Mouse (Mus musculus) heart, embryonic 16.5 days (tissue): ENCODE results near the gene Ethe1. TPM values are rescaled to one million over a fixed set of nuclear protein-coding genes. Genes with fewer than 3 reads are reported as not detected.
"Not testable (repeated sequence)": the region's sequence is repeated elsewhere in the genome, so short reads cannot be mapped to it uniquely, and the experiment has no call there.

ENCODE experiments used
- ATAC-seq: fragments of 200-750 bp; cut with Nextera tagmentation; replicated peaks from 2 replicates; pipeline ENCODE4 v1.8.0; 2017; ENCODE audit warnings: moderate number of reproducible peaks; ENCODE audit not compliant: insufficient read depth, low FRiP score; ENCODE audit errors: extremely low read depth
- H3K27ac ChIP-seq: fragments of 300-500 bp; sonication (generic); 2 replicates; pipeline ENCODE4 v1.5.1; 2014; ENCODE audit warnings: mild to moderate bottlenecking, low read length, control low read depth, moderate library complexity
- H3K27me3 ChIP-seq: fragments of 300-500 bp; sonication (generic); 2 replicates; pipeline ENCODE4 v1.6.1; 2014; ENCODE audit warnings: low read length, mixed read lengths; ENCODE audit not compliant: control insufficient read depth, insufficient read depth
- H3K36me3 ChIP-seq: fragments of 300-500 bp; sonication (generic); 2 replicates; pipeline ENCODE4 v1.6.1; 2014; ENCODE audit not compliant: control insufficient read depth, insufficient read depth
- H3K4me1 ChIP-seq: fragments of 300-500 bp; sonication (generic); 2 replicates; pipeline ENCODE4 v1.6.1; 2014; ENCODE audit warnings: low read length, mixed read lengths; ENCODE audit not compliant: control insufficient read depth, insufficient read depth
- H3K4me2 ChIP-seq: fragments of 300-500 bp; sonication (generic); 2 replicates; pipeline ENCODE4 v1.6.1; 2014; ENCODE audit warnings: low read depth, mild to moderate bottlenecking, control low read depth, low read length
- H3K4me3 ChIP-seq: fragments of 300-500 bp; sonication (generic); 2 replicates; pipeline ENCODE4 v1.5.1; 2014; ENCODE audit warnings: mild to moderate bottlenecking, control low read depth, low read length
- H3K9ac ChIP-seq: fragments of 300-500 bp; sonication (generic); 2 replicates; pipeline ENCODE4 v1.6.1; 2014; ENCODE audit warnings: low read length, control low read depth
- H3K9me3 ChIP-seq: fragments of 300-500 bp; sonication (generic); replicated peaks from 2 replicates; pipeline ENCODE4 v1.6.1; 2016; ENCODE audit warnings: low read length; ENCODE audit not compliant: control insufficient read depth
- WGBS: fragments of 180-500 bp; shearing (Covaris S2); extraction: QIAGEN DNeasy Blood & Tissue Kit; methylation state at CpG from one replicate; pipeline ENCODE4 v1.1.7; 2014; 5-methylcytosine and 5-hydroxymethylcytosine counted together
- polyA plus RNA-seq: library from polyadenylated mRNA; unstranded; fragments of >200 nt; fragmentation: Nextera tagmentation; extraction: Ambion mirVana; gene quantifications from 2 replicates; pipeline ENCODE4 v1.2.1, GENCODE M21; 2015

The Ethe1 gene
- polyA plus RNA-seq, 1 experiment from 2014 or later: 23.5 TPM

DNA sequence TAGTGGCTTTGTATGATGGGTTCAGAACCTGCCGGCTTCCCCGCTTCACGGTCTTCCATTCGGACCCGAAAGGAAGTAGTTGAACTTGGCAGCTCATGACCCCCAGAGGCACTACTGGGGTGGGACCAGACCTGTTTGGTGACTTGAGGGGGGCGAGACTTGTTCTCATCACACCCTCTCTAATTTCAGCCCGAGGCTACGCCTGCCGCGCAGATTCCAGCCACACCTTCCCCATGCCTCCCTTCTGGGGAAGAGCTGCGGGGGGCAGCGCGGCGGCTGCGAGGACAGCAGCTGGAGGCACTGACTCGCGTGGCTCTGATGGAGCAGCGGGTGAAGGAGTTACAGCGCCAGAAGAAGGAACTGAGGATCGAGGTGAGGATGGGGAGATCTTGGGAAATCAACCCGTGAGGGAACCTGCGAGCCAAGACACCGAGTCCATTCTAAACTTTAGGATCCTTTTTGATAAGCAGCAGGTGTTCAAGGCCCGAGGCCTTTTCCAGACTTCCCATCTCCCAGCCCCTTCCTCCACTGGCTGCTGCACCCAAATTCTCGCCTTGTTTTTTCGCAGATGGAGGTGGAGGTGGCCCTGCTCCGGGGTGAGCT lies 25.1 kb downstream of the Ethe1 start:
- no peak overlapping the region for H3K9ac ChIP-seq

DNA sequence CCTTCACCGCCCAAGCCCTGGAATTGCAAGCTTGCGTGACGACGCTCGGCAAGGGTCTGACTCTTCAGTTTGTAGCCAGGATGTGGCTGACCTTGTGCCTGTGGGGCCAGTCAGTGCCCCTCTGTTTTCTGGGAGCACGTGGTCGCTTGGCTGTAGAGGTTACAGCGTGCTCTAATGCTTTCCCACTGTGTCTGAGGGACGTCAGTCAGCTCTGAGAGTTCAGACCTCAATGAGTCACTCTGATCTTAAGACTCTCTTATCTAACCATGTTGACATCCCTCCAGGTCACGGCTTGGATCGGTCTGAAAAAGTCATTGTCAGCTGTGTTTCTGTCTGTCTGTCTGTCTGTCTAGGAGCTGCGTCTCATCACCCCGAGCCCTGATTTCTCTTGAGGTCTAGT lies 27.5 kb downstream of the Ethe1 start:
- ATAC-seq: no peak
- Histone ChIP-seq H3K4me1 (peaks cover 12% of the 10 kb centered on the region), H3K27ac (no peak overlapping the region), H3K4me2 (no peak overlapping the region), H3K36me3 (no peaks in the 10 kb centered on the region), H3K27me3 (peaks cover 29% of the 10 kb centered on the region), H3K4me3 (no peak overlapping the region), H3K9ac (no peak overlapping the region), H3K9me3 (no peaks in the 10 kb centered on the region)
- WGBS: 64% methylated on average over 13 of the region's 13 CpGs

More for the DNA sequence above, 25.1 kb downstream of the Ethe1 start:
- no peak overlapping the region for H3K27ac ChIP-seq
- peak overlapping the region; percentile 51 for H3K4me2 ChIP-seq
- H3K27me3 ChIP-seq: peaks cover 34% of the 10 kb centered on the region
- WGBS: 6% methylated on average over 27 of the region's 27 CpGs
- H3K4me1 ChIP-seq: peaks cover 12% of the 10 kb centered on the region
- H3K4me3 ChIP-seq: peak overlapping the region; percentile 33
- no peaks in the 10 kb centered on the region for H3K36me3 ChIP-seq
- no peak for ATAC-seq
- H3K9me3 ChIP-seq: no peaks in the 10 kb centered on the region

GRCm38 (mm10) chr7:24617763-24618162 lies 30.4 kb downstream of the Ethe1 start:
- Histone ChIP-seq H3K4me1 (peaks cover under 1% of the 10 kb centered on the region; the same call in 1 of the 2 replicates), H3K27ac (no peak overlapping the region), H3K27me3 (peaks cover 11% of the 10 kb centered on the region), H3K9me3 (peaks cover 5% of the 10 kb centered on the region; the same call in 1 of the 2 replicates), H3K9ac (no peak overlapping the region), H3K4me2 (no peak overlapping the region), H3K36me3 (no peaks in the 10 kb centered on the region), H3K4me3 (no peak overlapping the region)
- WGBS: 63% methylated on average over 8 of the region's 8 CpGs
- no peak for ATAC-seq

GRCm38 (mm10) chr7:24618374-24618773 lies 31.0 kb downstream of the Ethe1 start:
- H3K27ac ChIP-seq, H3K4me3 ChIP-seq, ATAC-seq, H3K4me2 ChIP-seq, H3K9me3 ChIP-seq, H3K9ac ChIP-seq, H3K27me3 ChIP-seq, H3K4me1 ChIP-seq, H3K36me3 ChIP-seq: not testable (repeated sequence)
- WGBS: 84% methylated on average over 8 of the region's 8 CpGs

DNA sequence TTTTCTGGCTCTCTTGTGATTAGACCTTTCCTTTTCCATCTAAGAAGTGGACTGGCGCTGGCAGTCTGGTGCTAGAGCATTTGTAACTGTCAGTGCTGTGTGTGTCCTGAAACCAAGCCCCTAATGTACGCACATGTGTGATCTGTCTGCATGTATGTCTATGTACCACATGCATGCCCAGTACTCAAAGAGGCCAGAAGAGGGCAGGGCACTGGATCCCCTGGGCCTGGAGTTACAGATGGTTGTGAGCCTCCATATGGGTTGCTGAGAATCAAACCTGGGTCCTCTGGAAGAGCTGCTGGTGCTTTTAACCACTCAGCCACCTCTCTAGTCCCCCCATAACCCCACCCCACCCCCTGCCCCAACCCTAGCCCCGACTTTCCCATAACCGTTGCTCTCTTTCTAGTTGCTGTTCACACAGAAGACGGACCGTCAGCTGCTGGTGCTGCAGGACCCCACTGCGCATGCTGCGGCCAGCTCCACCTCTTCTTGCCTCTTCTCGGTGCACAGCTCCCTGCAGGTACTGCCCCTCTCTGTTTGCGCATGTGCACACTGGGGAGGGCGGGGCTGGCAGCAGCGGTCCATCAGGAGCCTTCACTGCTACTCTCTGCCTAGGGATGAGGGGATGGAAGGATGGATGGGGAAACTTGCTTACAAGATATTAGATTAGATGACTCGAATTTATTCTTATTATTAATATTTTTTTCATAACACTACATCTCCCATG lies 32.5 kb downstream of the Ethe1 start:
- H3K27ac ChIP-seq: no peak overlapping the region
- no peaks in the 10 kb centered on the region for H3K4me1 ChIP-seq
- H3K9me3 ChIP-seq: peaks cover 5% of the 10 kb centered on the region; the same call in 1 of the 2 replicates
- ATAC-seq: no peak
- H3K9ac ChIP-seq: no peak overlapping the region
- H3K27me3 ChIP-seq: peaks cover 2% of the 10 kb centered on the region
- no peak overlapping the region for H3K4me3 ChIP-seq
- WGBS: 54% methylated on average over 13 of the region's 13 CpGs
- no peak overlapping the region for H3K4me2 ChIP-seq
- H3K36me3 ChIP-seq: no peaks in the 10 kb centered on the region

DNA sequence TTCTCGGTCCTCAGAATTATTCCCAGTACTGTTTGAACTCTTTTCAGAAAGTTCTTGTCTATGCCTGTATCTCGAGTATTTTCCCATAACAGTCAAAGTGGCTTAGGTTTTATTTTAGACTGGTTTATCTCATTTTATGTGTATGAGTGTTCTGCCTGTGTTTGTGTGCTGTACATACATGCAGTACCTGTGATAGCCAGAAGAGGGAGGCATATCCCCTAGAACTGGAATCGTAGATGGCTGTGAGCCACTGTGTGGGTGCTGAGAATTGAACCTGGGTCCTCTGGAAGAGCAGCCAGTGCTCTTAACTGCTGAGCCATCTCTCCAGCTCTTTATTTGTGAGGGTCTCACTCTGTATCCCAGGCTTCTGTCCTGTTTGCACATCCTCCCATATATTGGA lies 33.9 kb downstream of the Ethe1 start:
- peaks cover 2% of the 10 kb centered on the region for H3K27me3 ChIP-seq
- no peak overlapping the region for H3K27ac ChIP-seq
- no peaks in the 10 kb centered on the region for H3K36me3 ChIP-seq
- no peak overlapping the region for H3K4me3 ChIP-seq
- WGBS: 77% methylated on average over 3 of the region's 3 CpGs
- H3K9me3 ChIP-seq: peaks cover 5% of the 10 kb centered on the region; the same call in 1 of the 2 replicates
- ATAC-seq: no peak
- no peak overlapping the region for H3K4me2 ChIP-seq
- H3K9ac ChIP-seq: no peak overlapping the region
- no peaks in the 10 kb centered on the region for H3K4me1 ChIP-seq

- no peaks in the 10 kb centered on the region for H3K36me3 ChIP-seq
- no peak overlapping the region for H3K4me2 ChIP-seq
- peaks cover 5% of the 10 kb centered on the region; the same call in 1 of the 2 replicates for H3K9me3 ChIP-seq
- H3K4me3 ChIP-seq: no peak overlapping the region
- H3K9ac ChIP-seq: no peak overlapping the region
- no peaks in the 10 kb centered on the region for H3K4me1 ChIP-seq
- ATAC-seq: no peak
- H3K27ac ChIP-seq: no peak overlapping the region
- no peaks in the 10 kb centered on the region; the same call in none of the 2 replicates for H3K27me3 ChIP-seq
- 78% methylated on average over 6 of the region's 6 CpGs for WGBS
Measured at GRCm38 (mm10) chr7:24622967-24623366, 35.6 kb downstream of the Ethe1 start.

- Histone ChIP-seq H3K9ac (peak overlapping the region; percentile 71), H3K4me2 (peak overlapping the region; percentile 61), H3K36me3 (no peaks in the 10 kb centered on the region), H3K4me1 (peaks cover 3% of the 10 kb centered on the region), H3K27me3 (no peaks in the 10 kb centered on the region; the same call in 1 of the 2 replicates), H3K4me3 (peak overlapping the region; percentile 37), H3K27ac (no peak overlapping the region), H3K9me3 (no peaks in the 10 kb centered on the region)
- peak; percentile 88 for ATAC-seq
- 11% methylated on average over 33 of the region's 33 CpGs for WGBS
Measured at GRCm38 (mm10) chr7:24628685-24629610, 41.6 kb downstream of the Ethe1 start.
